Comparison of ENCODE assay signal across 8 mouse cellular contexts in genomic region chr8:84639162-84640009, GRCm38 (mm10). TPM values are rescaled to one million over a fixed set of nuclear protein-coding genes. Genes with fewer than 3 reads are reported as not detected.
DNase-seq lines count a peak whose midpoint lies in the region; ATAC-seq and TF ChIP-seq lines count a peak whose summit lies in the region.

No protein-coding gene starts in this region.

- H3K27ac ChIP-seq in hindbrain, embryonic 11.5 days (ENCODE audit: low read depth, low read length), result peak overlapping the region; percentile 94
- H3K27ac ChIP-seq in lung, postnatal 0 days (ENCODE audit: low read length), result peak overlapping the region; percentile 86

- H3K9me3 ChIP-seq in hindbrain, embryonic 11.5 days (ENCODE audit: control insufficient read depth, low read length), result no peaks in the 10 kb centered on the region
- H3K9me3 ChIP-seq in lung, postnatal 0 days (ENCODE audit: low read length), result no peaks in the 10 kb centered on the region

- peak overlapping the region; percentile 53 for H3K4me3 ChIP-seq in hindbrain, embryonic 11.5 days (ENCODE audit: low read depth, low read length)
- peak overlapping the region; percentile 55 for H3K4me3 ChIP-seq in lung, postnatal 0 days (ENCODE audit: low read depth, low read length)

- H3K4me2 ChIP-seq in hindbrain, embryonic 11.5 days (replicated peaks; ENCODE audit: low read depth, low read length), result peak overlapping the region; percentile 87
- peak overlapping the region; percentile 77 for H3K4me2 ChIP-seq in lung, postnatal 0 days (replicated peaks; ENCODE audit: low read depth, low read length)

- H3K27me3 ChIP-seq in hindbrain, embryonic 11.5 days (ENCODE audit: control insufficient read depth, insufficient read depth, low read length), result no peaks in the 10 kb centered on the region
- no peaks in the 10 kb centered on the region for H3K27me3 ChIP-seq in lung, postnatal 0 days (replicated peaks; ENCODE audit: insufficient read depth, low read length)

- no peaks in the 10 kb centered on the region for H3K36me3 ChIP-seq in hindbrain, embryonic 11.5 days (ENCODE audit: control insufficient read depth, insufficient read depth, low read length)
- H3K36me3 ChIP-seq in lung, postnatal 0 days (ENCODE audit: insufficient read depth, low read length), result no peaks in the 10 kb centered on the region

- H3K4me1 ChIP-seq in hindbrain, embryonic 11.5 days (replicated peaks; ENCODE audit: control insufficient read depth, insufficient read depth, low read length), result peaks cover 6% of the 10 kb centered on the region
- H3K4me1 ChIP-seq in lung, postnatal 0 days (ENCODE audit: insufficient read depth, low read depth, low read length), result no peaks in the 10 kb centered on the region; the same call in 1 of the 2 replicates

- TF ChIP-seq EP300 in lung, postnatal 0 days (IDR thresholded peaks at IDR 0.05), result no peak

- WGBS in hindbrain, embryonic 11.5 days, result under 1% methylated on average over 95 of the region's 106 CpGs
- under 1% methylated on average over 95 of the region's 106 CpGs for WGBS in lung, postnatal 0 days

- peak overlapping the region; percentile 77 for H3K9ac ChIP-seq in hindbrain, embryonic 11.5 days (ENCODE audit: low read depth, low read length)
- peak overlapping the region; percentile 54 for H3K9ac ChIP-seq in lung, postnatal 0 days (replicated peaks; ENCODE audit: low read depth)

- peak; percentile 91 for ATAC-seq in hindbrain, embryonic 11.5 days (ENCODE audit: low FRiP score)
- ATAC-seq in lung, postnatal 0 days, result peak; percentile 94

- peak; percentile 96 for DNase-seq in Muller cell, postnatal 12 days (ENCODE audit: inconsistent ontology term)
- DNase-seq in cerebellum, adult 9-11 months, result peak; percentile 94
- peak; percentile 83 to 93 for DNase-seq in frontal cortex, adult 2 months (ENCODE audit: extremely low spot score in 1 of 2, low spot score in 1 of 2)
- peak; percentile 97 for DNase-seq in hindbrain, embryonic 11.5 days (ENCODE audit: low spot score)
- peak; percentile 90 to 97 for DNase-seq in layer of hippocampus, postnatal 10 days (ENCODE audit: low spot score in 2 of 2)
- peak; percentile 96 for DNase-seq in lung, postnatal 0 days (ENCODE audit: low spot score)
- DNase-seq in ovary, postnatal 10 days (ENCODE audit: low spot score), result peak; percentile 80
- peak; percentile 95 for DNase-seq in thymus, postnatal 0 days (ENCODE audit: low spot score)

- TF ChIP-seq CTCF in lung, postnatal 0 days (IDR thresholded peaks at IDR 0.05), result peak; percentile 60

RNA-seq across cellular contexts. Expression of gene Ier2, which starts 23.3 kb away (rescaled TPM):
- 11.1 and 21.5 TPM in 2 replicates for polyA plus RNA-seq in frontal cortex, adult 2 months (2012; rRNA removed)
- polyA plus RNA-seq in hindbrain, embryonic 11.5 days (2014; fragmentation: Nextera tagmentation; extraction: Ambion mirVana), result 60.5 and 61.5 TPM in 2 replicates
- 10 to 100 TPM; 10.8 to 12.7 TPM for total RNA-seq in layer of hippocampus, postnatal 10 days (2021)
- polyA plus RNA-seq in lung, postnatal 0 days (2015; fragmentation: Nextera tagmentation; extraction: Ambion mirVana), result 113 and 140 TPM in 2 replicates
- 76.9 and 86.0 TPM in 2 replicates for polyA plus RNA-seq in thymus, postnatal 0 days (2015; fragmentation: Nextera tagmentation; extraction: Ambion mirVana)

RNA-seq across cellular contexts. Expression of gene Trmt1, which starts 46.7 kb away (rescaled TPM):
- polyA plus RNA-seq in frontal cortex, adult 2 months (2012; rRNA removed), result 143 and 157 TPM in 2 replicates
- polyA plus RNA-seq in hindbrain, embryonic 11.5 days (2014; fragmentation: Nextera tagmentation; extraction: Ambion mirVana), result 47.9 and 51.1 TPM in 2 replicates
- total RNA-seq in layer of hippocampus, postnatal 10 days (2021), result 100 to 1,000 TPM in 1 of 2 experiments, 10 to 100 TPM in 1; 99.8 to 105 TPM
- polyA plus RNA-seq in lung, postnatal 0 days (2015; fragmentation: Nextera tagmentation; extraction: Ambion mirVana), result 38.4 and 43.4 TPM in 2 replicates
- polyA plus RNA-seq in thymus, postnatal 0 days (2015; fragmentation: Nextera tagmentation; extraction: Ambion mirVana), result 50.0 and 51.5 TPM in 2 replicates

RNA-seq across cellular contexts. Expression of gene Nacc1, which starts 48.3 kb away (rescaled TPM):
- 79.7 and 79.8 TPM in 2 replicates for polyA plus RNA-seq in frontal cortex, adult 2 months (2012; rRNA removed)
- 19.7 and 20.5 TPM in 2 replicates for polyA plus RNA-seq in hindbrain, embryonic 11.5 days (2014; fragmentation: Nextera tagmentation; extraction: Ambion mirVana)
- total RNA-seq in layer of hippocampus, postnatal 10 days (2021), result 10 to 100 TPM; 73.7 to 75.3 TPM
- 7.1 and 7.4 TPM in 2 replicates for polyA plus RNA-seq in lung, postnatal 0 days (2015; fragmentation: Nextera tagmentation; extraction: Ambion mirVana)
- 12.1 TPM in 2 replicates for polyA plus RNA-seq in thymus, postnatal 0 days (2015; fragmentation: Nextera tagmentation; extraction: Ambion mirVana)

Comparison
In these comparisons a context has a peak if more than half of its experiments do, and no peak if none do; other contexts are left out.
1. Peak in every context shown above with its lines: DNase-seq, ATAC-seq, H3K4me3 ChIP-seq and H3K27ac ChIP-seq.